Mouse (Mus musculus): ENCODE results near the gene Wipf2. TPM values are rescaled to one million over a fixed set of nuclear protein-coding genes. Genes with fewer than 3 reads are reported as not detected.
A peak's percentile ranks its signal among the peaks of the same experiment; 100 is the strongest.

Gene Wipf2
- total and polyA plus RNA-seq, 3 experiments = 2.1 to 7.7 (median 4.7) TPM

- Histone ChIP-seq H3K27me3 (replicated peaks) (no peaks in the 10 kb centered on the region), H3K36me3 (replicated peaks in 1 of 2; ENCODE audit: control insufficient read depth in 1 of 2, insufficient read depth in 1 of 2, low read length in 1 of 2) (no peaks in the 10 kb centered on the region), H3K4me3 (replicated peaks in 1 of 3; ENCODE audit: low read depth in 2 of 3, low read length in 2 of 3, poor library complexity in 1 of 3) (peak overlapping the region; percentile 72 to 79 (median 76)), H3K27ac (ENCODE audit: insufficient read depth, low read depth) (no peak overlapping the region), H3K9me3 (replicated peaks; ENCODE audit: low read length) (peaks cover 5% of the 10 kb centered on the region), H3K9ac (ENCODE audit: insufficient read depth, low read depth) (peak overlapping the region; percentile 47; the same call in 1 of the 2 replicates), H3K4me1 (ENCODE audit: control insufficient read depth in 1 of 2, insufficient read depth in 2 of 2) (peaks cover 32 to 62% of the 10 kb centered on the region in 2 experiments), H3K79me2 (replicated peaks; ENCODE audit: control insufficient read depth, extremely low read depth, insufficient read depth, poor library complexity, severe bottlenecking) (peaks cover 2% of the 10 kb centered on the region; the same call in 1 of the 2 replicates), H3K4me2 (ENCODE audit: insufficient read depth, low read depth, poor library complexity, severe bottlenecking) (peak overlapping the region; percentile 80)
- TF ChIP-seq NELFE (IDR thresholded peaks at IDR 0.05; ENCODE audit: low read depth, low read length) (0 out of 2 replicates have a peak, but pooled peaks have one; percentile 10), USF2 (conservative IDR thresholded peaks at IDR 0.05; ENCODE audit: low read depth, low read length) (no peak), UBTF (IDR thresholded peaks at IDR 0.05; ENCODE audit: low read depth, low read length) (peak; percentile 43; the same call in 1 of the 2 replicates), CTCF (conservative IDR thresholded peaks at IDR 0.05 in 1 of 2, IDR thresholded peaks at IDR 0.05 in 1 of 2; ENCODE audit: low read depth in 2 of 2, low read length in 2 of 2) (no peak), MAZ (IDR thresholded peaks at IDR 0.05; ENCODE audit: low read depth, low read length) (no peak), MEF2A (IDR thresholded peaks at IDR 0.05; ENCODE audit: borderline replicate concordance, low read depth, low read length) (no peak), SIN3A (IDR thresholded peaks at IDR 0.05; ENCODE audit: low read length) (no peak; the same call in none of the 2 replicates), IRF4 (IDR thresholded peaks at IDR 0.05; ENCODE audit: low read depth, low read length) (0 out of 2 replicates have a peak, but pooled peaks have one; percentile 4), CHD2 (IDR thresholded peaks at IDR 0.05; ENCODE audit: low read length) (peak; percentile 69; the same call in 1 of the 2 replicates), MXI1 (IDR thresholded peaks at IDR 0.05; ENCODE audit: low read depth, low read length) (no peak), CHD1 (IDR thresholded peaks at IDR 0.05; ENCODE audit: low read depth, low read length) (0 out of 2 replicates have a peak, but pooled peaks have one; percentile 9), ETS1 (conservative IDR thresholded peaks at IDR 0.05; ENCODE audit: low read depth, low read length) (no peak; the same call in 1 of the 2 replicates), TBP (conservative IDR thresholded peaks at IDR 0.05; ENCODE audit: low read depth, low read length) (no peak), EP300 (IDR thresholded peaks at IDR 0.05; ENCODE audit: low read length) (peak; percentile 22; the same call in 1 of the 2 replicates), NRF1 (IDR thresholded peaks at IDR 0.05; ENCODE audit: low read depth, low read length) (no peak)
- in situ Hi-C loops (cut with MboI; ENCODE audit: low pct_ligation_motif_present, low pct_unique_long_range_greater_than_20kb, low sequenced_read_pairs) = loop anchor here (5.0 kb wide), 1 partner anchor 35 kb away; no protein-coding TSS in a partner anchor
- no peak for DNase-seq (ENCODE audit: extremely low read depth)
- dilution Hi-C loops (cut with MboI; ENCODE audit: extremely low pct_ligation_motif_present, extremely low pct_unique_long_range_greater_than_20kb, low sequenced_read_pairs) = no loop called here
These were observed 73.4 kb downstream of the Wipf2 start for GRCm38 (mm10) chr11:98936606-98937409.

GRCm38 (mm10) chr11:98937410-98937913 is 74.0 kb downstream of the Wipf2 start:
- Histone ChIP-seq H3K4me3 (replicated peaks in 1 of 3; ENCODE audit: low read depth in 2 of 3, low read length in 2 of 3, poor library complexity in 1 of 3) (peak overlapping the region; percentile 72 to 90 (median 76)), H3K79me2 (replicated peaks; ENCODE audit: control insufficient read depth, extremely low read depth, insufficient read depth, poor library complexity, severe bottlenecking) (peaks cover 2% of the 10 kb centered on the region; the same call in 1 of the 2 replicates), H3K9me3 (replicated peaks; ENCODE audit: low read length) (peaks cover 5% of the 10 kb centered on the region), H3K27ac (ENCODE audit: insufficient read depth, low read depth) (peak overlapping the region; percentile 31), H3K4me1 (ENCODE audit: control insufficient read depth in 1 of 2, insufficient read depth in 2 of 2) (peaks cover 27 to 59% of the 10 kb centered on the region in 2 experiments), H3K36me3 (replicated peaks in 1 of 2; ENCODE audit: control insufficient read depth in 1 of 2, insufficient read depth in 1 of 2, low read length in 1 of 2) (no peaks in the 10 kb centered on the region), H3K4me2 (ENCODE audit: insufficient read depth, low read depth, poor library complexity, severe bottlenecking) (peak overlapping the region; percentile 80), H3K9ac (ENCODE audit: insufficient read depth, low read depth) (peak overlapping the region; percentile 61), H3K27me3 (replicated peaks) (no peaks in the 10 kb centered on the region)
- in situ Hi-C loops (cut with MboI; ENCODE audit: low pct_ligation_motif_present, low pct_unique_long_range_greater_than_20kb, low sequenced_read_pairs) (loop anchor here (5.0 kb wide), 1 partner anchor 35 kb away; no protein-coding TSS in a partner anchor), dilution Hi-C loops (cut with MboI; ENCODE audit: extremely low pct_ligation_motif_present, extremely low pct_unique_long_range_greater_than_20kb, low sequenced_read_pairs) (no loop called here)
- peak; percentile 92 for DNase-seq (ENCODE audit: extremely low read depth)
- TF ChIP-seq ELF1 (IDR thresholded peaks at IDR 0.05; ENCODE audit: low read depth, low read length) = peak; percentile 11; the same call in 1 of the 2 replicates
- no peak for TF ChIP-seq UBTF (IDR thresholded peaks at IDR 0.05; ENCODE audit: low read depth, low read length)
- TF ChIP-seq ZC3H11A (IDR thresholded peaks at IDR 0.05; ENCODE audit: low read depth, low read length) = no peak
- TF ChIP-seq NELFE (IDR thresholded peaks at IDR 0.05; ENCODE audit: low read depth, low read length) = peak; percentile 21; the same call in 1 of the 2 replicates
- no peak for TF ChIP-seq SMC3 (IDR thresholded peaks at IDR 0.05; ENCODE audit: low read depth, low read length)
- peak; percentile 91 for TF ChIP-seq MAZ (IDR thresholded peaks at IDR 0.05; ENCODE audit: low read depth, low read length)
- TF ChIP-seq ZNF384 (IDR thresholded peaks at IDR 0.05; ENCODE audit: low read depth, low read length) = no peak
- peak; percentile 55; the same call in 1 of the 2 replicates for TF ChIP-seq POLR2A (IDR thresholded peaks at IDR 0.05; ENCODE audit: low read depth, low read length)
- no peak for TF ChIP-seq ETS1 (conservative IDR thresholded peaks at IDR 0.05; ENCODE audit: low read depth, low read length)
- TF ChIP-seq JUN (IDR thresholded peaks at IDR 0.05; ENCODE audit: insufficient read depth, low read depth, low read length) = no peak
- no peak for TF ChIP-seq E2F4 (IDR thresholded peaks at IDR 0.05; ENCODE audit: insufficient replicate concordance, low read depth, low read length)
- TF ChIP-seq IRF4 (IDR thresholded peaks at IDR 0.05; ENCODE audit: low read depth, low read length) = peak; percentile 26
- TF ChIP-seq MXI1 (IDR thresholded peaks at IDR 0.05; ENCODE audit: low read depth, low read length) = peak; percentile 91
- TF ChIP-seq ZKSCAN1 (IDR thresholded peaks at IDR 0.05; ENCODE audit: borderline replicate concordance, low read depth, low read length) = no peak
- no peak for TF ChIP-seq PAX5 (IDR thresholded peaks at IDR 0.05; ENCODE audit: low read length)
- no peak; the same call in 1 of the 2 replicates for TF ChIP-seq CHD1 (IDR thresholded peaks at IDR 0.05; ENCODE audit: low read depth, low read length)
- peak; percentile 36 for TF ChIP-seq USF2 (conservative IDR thresholded peaks at IDR 0.05; ENCODE audit: low read depth, low read length)
- no peak for TF ChIP-seq RCOR1 (conservative IDR thresholded peaks at IDR 0.05; ENCODE audit: low read depth, low read length)
- no peak for TF ChIP-seq POLR2AphosphoS2 (IDR thresholded peaks at IDR 0.05; ENCODE audit: low read depth, low read length)
- peak; percentile 76; the same call in 1 of the 2 replicates for TF ChIP-seq SIN3A (IDR thresholded peaks at IDR 0.05; ENCODE audit: low read length)
- no peak for TF ChIP-seq GABPA (IDR thresholded peaks at IDR 0.05; ENCODE audit: insufficient replicate concordance, low read depth, low read length)
